Mouse (Mus musculus): ENCODE data around the gene Ints13. TPM values are rescaled to one million over a fixed set of nuclear protein-coding genes. Genes with fewer than 3 reads are reported as not detected.

The Ints13 gene
- polyA plus RNA-seq, 1 experiment from 2014 or later, result 96.1 TPM

- H3K9ac ChIP-seq (replicated peaks; ENCODE audit: low read length), result no peak overlapping the region
- WGBS, result 85% methylated on average over 2 of the region's 2 CpGs
- H3K9me3 ChIP-seq (replicated peaks; ENCODE audit: control insufficient read depth, low read length), result no peaks in the 10 kb centered on the region
- DNase-seq (ENCODE audit: low spot score), result no peak
- H3K4me2 ChIP-seq (ENCODE audit: low read depth, low read length), result no peak overlapping the region
- H3K36me3 ChIP-seq (replicated peaks; ENCODE audit: control insufficient read depth, insufficient read depth, low read depth, low read length), result no peaks in the 10 kb centered on the region
- no peaks in the 10 kb centered on the region for H3K4me1 ChIP-seq (ENCODE audit: control insufficient read depth, insufficient read depth, low read length)
- H3K4me3 ChIP-seq (ENCODE audit: low read depth, low read length), result no peak overlapping the region
- no peaks in the 10 kb centered on the region for H3K27me3 ChIP-seq (ENCODE audit: control insufficient read depth, insufficient read depth, low read length)
- H3K27ac ChIP-seq (replicated peaks; ENCODE audit: low read depth, low read length), result no peak overlapping the region
- no peak for ATAC-seq (replicated peaks; ENCODE audit: insufficient number of reproducible peaks, low FRiP score, low TSS enrichment, low read depth)
These were observed 73.2 kb downstream of the Ints13 start for GRCm38 (mm10) chr6:146504459-146504858.

- Histone ChIP-seq H3K9me3 (replicated peaks; ENCODE audit: control insufficient read depth, low read length) (no peaks in the 10 kb centered on the region), H3K4me1 (ENCODE audit: control insufficient read depth, insufficient read depth, low read length) (no peaks in the 10 kb centered on the region), H3K4me3 (ENCODE audit: low read depth, low read length) (peak overlapping the region; percentile 68), H3K36me3 (replicated peaks; ENCODE audit: control insufficient read depth, insufficient read depth, low read depth, low read length) (no peaks in the 10 kb centered on the region), H3K27me3 (ENCODE audit: control insufficient read depth, insufficient read depth, low read length) (no peaks in the 10 kb centered on the region), H3K27ac (replicated peaks; ENCODE audit: low read depth, low read length) (no peak overlapping the region), H3K4me2 (ENCODE audit: low read depth, low read length) (peak overlapping the region; percentile 98), H3K9ac (replicated peaks; ENCODE audit: low read length) (no peak overlapping the region)
- DNase-seq (ENCODE audit: low spot score) (no peak), ATAC-seq (replicated peaks; ENCODE audit: insufficient number of reproducible peaks, low FRiP score, low TSS enrichment, low read depth) (no peak)
- whole genome bisulfite sequencing, result 59% methylated on average over 3 of the region's 3 CpGs
These were observed 74.8 kb downstream of the Ints13 start for GRCm38 (mm10) chr6:146502856-146503255.

- H3K36me3 ChIP-seq (replicated peaks; ENCODE audit: control insufficient read depth, insufficient read depth, low read depth, low read length), result no peaks in the 10 kb centered on the region
- no peak within 1 kb of the TSS; the same call in 1 of the 2 replicates for H3K27ac ChIP-seq (replicated peaks; ENCODE audit: low read depth, low read length)
- H3K4me2 ChIP-seq (ENCODE audit: low read depth, low read length), result peak within 1 kb of the TSS; percentile 98
- WGBS, result under 1% methylated on average over 70 of the region's 70 CpGs
- H3K4me3 ChIP-seq (ENCODE audit: low read depth, low read length), result peak within 1 kb of the TSS; percentile 68
- peak within 1 kb of the TSS; percentile 58 for H3K9ac ChIP-seq (replicated peaks; ENCODE audit: low read length)
- no peaks in the 10 kb centered on the region for H3K4me1 ChIP-seq (ENCODE audit: control insufficient read depth, insufficient read depth, low read length)
- H3K27me3 ChIP-seq (ENCODE audit: control insufficient read depth, insufficient read depth, low read length), result no peaks in the 10 kb centered on the region
- peak; percentile 89 for ATAC-seq (replicated peaks; ENCODE audit: insufficient number of reproducible peaks, low FRiP score, low TSS enrichment, low read depth)
- no peaks in the 10 kb centered on the region for H3K9me3 ChIP-seq (replicated peaks; ENCODE audit: control insufficient read depth, low read length)
- peak; percentile 83 for DNase-seq (ENCODE audit: low spot score)
These were observed 75.5 kb downstream of the Ints13 start, which contains the start of gene Itpr2 for GRCm38 (mm10) chr6:146501866-146502804. Itpr2 (minus strand) TSS chr6:146502223.

- H3K9me3 ChIP-seq (replicated peaks; ENCODE audit: control insufficient read depth, low read length), result no peaks in the 10 kb centered on the region
- H3K4me2 ChIP-seq (ENCODE audit: low read depth, low read length), result peak overlapping the region; percentile 98
- ATAC-seq (replicated peaks; ENCODE audit: insufficient number of reproducible peaks, low FRiP score, low TSS enrichment, low read depth), result peak; percentile 35
- peak; percentile 52 for DNase-seq (ENCODE audit: low spot score)
- no peak overlapping the region for H3K27ac ChIP-seq (replicated peaks; ENCODE audit: low read depth, low read length)
- WGBS, result under 1% methylated on average over 30 of the region's 30 CpGs
- no peaks in the 10 kb centered on the region for H3K4me1 ChIP-seq (ENCODE audit: control insufficient read depth, insufficient read depth, low read length)
- peak overlapping the region; percentile 58 for H3K9ac ChIP-seq (replicated peaks; ENCODE audit: low read length)
- no peaks in the 10 kb centered on the region for H3K36me3 ChIP-seq (replicated peaks; ENCODE audit: control insufficient read depth, insufficient read depth, low read depth, low read length)
- no peaks in the 10 kb centered on the region for H3K27me3 ChIP-seq (ENCODE audit: control insufficient read depth, insufficient read depth, low read length)
- peak overlapping the region; percentile 68 for H3K4me3 ChIP-seq (ENCODE audit: low read depth, low read length)
These were observed 76.2 kb downstream of the Ints13 start for GRCm38 (mm10) chr6:146501316-146501865.

GRCm38 (mm10) chr6:146500771-146501170, 76.9 kb downstream of the Ints13 start:
- H3K4me1 ChIP-seq (ENCODE audit: control insufficient read depth, insufficient read depth, low read length), result no peaks in the 10 kb centered on the region
- H3K4me3 ChIP-seq (ENCODE audit: low read depth, low read length), result no peak overlapping the region
- no peak overlapping the region for H3K9ac ChIP-seq (replicated peaks; ENCODE audit: low read length)
- H3K36me3 ChIP-seq (replicated peaks; ENCODE audit: control insufficient read depth, insufficient read depth, low read depth, low read length), result no peaks in the 10 kb centered on the region
- 76% methylated on average over 5 of the region's 5 CpGs for WGBS
- no peaks in the 10 kb centered on the region for H3K27me3 ChIP-seq (ENCODE audit: control insufficient read depth, insufficient read depth, low read length)
- H3K9me3 ChIP-seq (replicated peaks; ENCODE audit: control insufficient read depth, low read length), result no peaks in the 10 kb centered on the region
- no peak overlapping the region for H3K27ac ChIP-seq (replicated peaks; ENCODE audit: low read depth, low read length)
- ATAC-seq (replicated peaks; ENCODE audit: insufficient number of reproducible peaks, low FRiP score, low TSS enrichment, low read depth), result no peak
- no peak overlapping the region; the same call in 1 of the 2 replicates for H3K4me2 ChIP-seq (ENCODE audit: low read depth, low read length)
- DNase-seq (ENCODE audit: low spot score), result no peak

GRCm38 (mm10) chr6:146500206-146500605, 77.4 kb downstream of the Ints13 start:
- no peak for ATAC-seq (replicated peaks; ENCODE audit: insufficient number of reproducible peaks, low FRiP score, low TSS enrichment, low read depth)
- H3K27me3 ChIP-seq (ENCODE audit: control insufficient read depth, insufficient read depth, low read length), result no peaks in the 10 kb centered on the region

More at GRCm38 (mm10) chr6:146500206-146500605, 77.4 kb downstream of the Ints13 start:
- no peaks in the 10 kb centered on the region for H3K9me3 ChIP-seq (replicated peaks; ENCODE audit: control insufficient read depth, low read length)
- H3K36me3 ChIP-seq (replicated peaks; ENCODE audit: control insufficient read depth, insufficient read depth, low read depth, low read length), result no peaks in the 10 kb centered on the region
- 48% methylated on average over 6 of the region's 6 CpGs for WGBS
- H3K4me1 ChIP-seq (ENCODE audit: control insufficient read depth, insufficient read depth, low read length), result no peaks in the 10 kb centered on the region
- H3K9ac ChIP-seq (replicated peaks; ENCODE audit: low read length), result no peak overlapping the region
- no peak overlapping the region for H3K4me3 ChIP-seq (ENCODE audit: low read depth, low read length)
- H3K4me2 ChIP-seq (ENCODE audit: low read depth, low read length), result no peak overlapping the region
- no peak for DNase-seq (ENCODE audit: low spot score)
- H3K27ac ChIP-seq (replicated peaks; ENCODE audit: low read depth, low read length), result no peak overlapping the region

Data from embryonic facial prominence, embryonic 11.5 days (tissue).